Mouse (Mus musculus) heart, postnatal 0 days (tissue): ENCODE data around the gene Rragd.

Experiments
- CTCF ChIP-seq: IDR thresholded peaks from 2 replicates; pipeline ENCODE4 v1.5.1; 2016; ENCODE audit warnings: antibody characterized with exemption, control low read depth, low read depth
- EP300 ChIP-seq: IDR thresholded peaks from 2 replicates; pipeline ENCODE4 v1.6.1; 2016; ENCODE audit warnings: antibody characterized with exemption, low read depth

DNA sequence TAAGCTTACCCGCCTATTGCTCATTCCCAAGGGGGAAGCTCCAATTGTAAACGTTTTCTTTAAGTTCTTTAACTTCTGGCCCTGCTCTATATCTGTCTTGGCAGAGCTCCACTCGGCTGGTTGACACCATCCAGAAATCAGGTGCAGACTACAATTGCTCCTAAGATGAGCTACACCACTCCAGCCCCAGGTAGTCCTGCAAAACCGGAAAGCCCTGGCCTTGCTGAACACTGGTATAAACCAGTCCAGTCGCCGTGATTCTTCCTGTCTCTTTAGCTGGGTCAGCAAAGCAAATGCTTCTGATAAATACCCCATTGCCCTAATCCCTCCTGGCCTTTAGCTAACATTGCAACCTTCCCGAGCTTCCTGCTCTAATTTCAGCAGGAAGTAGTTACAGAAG is 78.3 kb downstream of the Rragd start:
- TF ChIP-seq CTCF, result no peak
- no peak for TF ChIP-seq EP300
